Mouse (Mus musculus) CH12F3 (cell line): Measurements from ENCODE around the gene Setd4.

ENCODE experiments used
- in situ Hi-C: fragments of 300-500 bp; cut with MboI; formaldehyde crosslinking; loops from 2 replicates; pipeline ENCODE4 v1.14.3; 2020; ENCODE audit warnings: low sequenced_read_pairs

Setd4 gene

DNA sequence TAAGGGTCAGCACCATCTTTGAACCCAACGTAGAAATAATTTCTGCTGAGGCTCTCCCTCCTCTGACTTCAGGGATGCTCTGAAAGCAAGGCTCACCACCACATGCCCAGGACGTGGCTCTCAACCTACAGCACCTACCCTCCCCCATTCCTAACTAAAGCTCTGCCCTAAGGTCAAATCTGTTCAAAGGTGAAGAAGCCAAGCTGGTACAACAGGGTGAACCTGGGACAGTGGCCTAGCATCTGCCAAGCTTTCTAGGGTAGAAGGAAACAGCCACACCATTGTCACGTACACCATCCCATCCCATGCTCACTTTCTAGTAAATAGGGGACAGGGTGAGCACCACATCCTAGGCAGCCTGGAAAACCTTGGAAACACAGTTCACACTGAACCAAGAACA, 11.2 kb downstream of the Setd4 start:
- in situ Hi-C loops: no loop called here

DNA sequence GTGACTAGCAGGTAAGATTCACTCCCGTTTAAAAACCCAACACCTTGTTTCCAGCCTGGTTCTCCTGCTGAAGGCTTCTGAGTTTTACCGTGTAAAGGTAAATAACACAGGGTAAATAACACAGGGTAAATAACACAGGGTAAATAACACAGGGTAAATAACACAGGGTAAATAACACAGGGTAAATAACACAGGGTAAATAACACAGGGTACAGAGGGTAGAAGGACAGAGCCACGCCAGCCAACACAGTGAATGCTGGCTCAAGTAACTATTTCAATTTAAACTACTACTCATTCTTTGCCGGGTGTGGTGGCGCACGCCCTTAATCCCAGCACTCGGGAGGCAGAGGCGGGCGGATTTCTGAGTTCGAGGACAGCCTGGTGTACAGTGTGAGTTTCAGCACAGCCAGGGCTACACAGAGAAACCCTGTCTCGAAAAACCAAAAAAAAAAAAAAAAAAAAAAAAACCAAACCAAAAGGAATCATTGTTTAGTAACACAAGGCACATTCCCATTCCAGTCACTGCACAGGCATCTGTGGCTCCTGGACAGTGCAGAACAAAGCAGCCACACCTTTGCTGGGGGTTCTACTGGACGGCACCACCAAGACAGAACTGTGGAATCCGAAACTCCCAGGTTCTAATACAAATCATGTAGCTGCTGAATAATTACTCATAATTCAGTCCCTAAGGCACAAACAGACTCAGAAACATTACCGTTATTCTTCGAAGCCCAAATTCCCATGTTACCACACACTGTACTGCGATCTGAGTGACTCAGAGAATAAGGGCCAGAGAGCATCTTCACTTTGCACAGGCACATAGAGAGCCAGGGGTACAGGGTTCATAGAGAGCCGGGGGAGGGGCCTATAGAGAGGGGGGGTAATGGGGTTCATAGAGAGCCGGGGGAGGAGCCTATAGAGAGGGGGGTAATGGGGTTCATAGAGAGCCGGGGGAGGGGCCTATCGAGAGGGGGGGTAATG, 12.1 kb downstream of the Setd4 start:
- in situ Hi-C loops: no loop called here

DNA sequence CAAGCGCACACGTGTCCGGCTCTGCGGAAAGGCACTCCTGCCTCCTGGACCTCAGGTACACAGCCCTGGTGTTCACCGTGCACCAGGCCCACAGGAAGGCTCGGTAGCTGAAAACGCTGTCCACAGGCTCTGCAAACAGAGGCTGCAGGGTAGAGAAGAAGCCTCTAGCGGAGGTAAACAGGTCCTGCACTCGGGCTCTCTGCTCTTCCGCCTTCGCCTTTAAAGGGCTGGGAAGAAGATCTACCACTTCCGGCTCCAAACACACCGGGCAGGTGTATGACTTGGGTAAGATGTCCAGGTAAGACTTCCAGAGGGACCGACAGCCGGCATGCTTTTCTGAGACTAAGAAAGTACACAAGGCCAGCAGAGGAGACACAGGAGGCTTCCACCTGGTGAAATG, 12.9 kb downstream of the Setd4 start:
- in situ Hi-C loops: no loop called here

DNA sequence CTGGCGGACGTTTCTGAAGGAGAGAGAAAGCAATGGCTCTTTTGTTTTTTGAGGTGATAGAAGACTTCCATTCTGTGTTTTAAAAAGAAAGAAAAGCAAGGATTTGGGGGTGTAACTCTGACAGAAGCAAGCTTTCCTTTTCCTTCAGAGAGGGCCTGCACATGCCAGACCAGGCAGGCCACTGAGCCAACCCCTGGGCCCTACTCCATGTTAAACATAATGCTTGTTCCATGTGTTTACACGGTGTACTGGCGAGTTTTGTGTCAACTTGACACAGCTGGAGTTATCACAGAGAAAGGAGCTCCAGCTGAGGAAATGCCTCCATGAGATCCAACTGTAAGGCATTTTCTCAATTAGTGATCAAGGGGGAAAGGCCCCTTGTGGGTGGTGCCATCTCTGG, 15.6 kb downstream of the Setd4 start:
- in situ Hi-C loops: no loop called here

DNA sequence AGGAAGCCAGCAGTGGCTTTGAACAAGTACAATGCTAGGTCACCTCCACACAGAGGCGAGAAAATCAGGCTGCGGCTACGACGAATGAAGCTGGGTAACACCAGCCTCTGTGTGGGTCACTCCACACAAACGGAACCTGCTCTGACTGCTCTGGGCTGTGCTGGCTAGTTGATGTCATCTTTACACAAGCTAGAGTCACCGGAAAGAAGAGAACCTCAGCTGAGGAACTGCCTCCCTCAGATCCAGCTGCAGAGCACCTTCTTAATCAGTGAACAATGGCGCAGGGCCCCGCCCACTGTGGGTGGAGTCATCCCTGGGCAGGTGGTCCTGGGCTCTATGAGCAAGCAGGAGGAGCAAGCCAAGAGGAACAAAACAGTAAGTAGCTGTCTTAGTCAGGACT, 17.5 kb downstream of the Setd4 start:
- in situ Hi-C loops: no loop called here

DNA sequence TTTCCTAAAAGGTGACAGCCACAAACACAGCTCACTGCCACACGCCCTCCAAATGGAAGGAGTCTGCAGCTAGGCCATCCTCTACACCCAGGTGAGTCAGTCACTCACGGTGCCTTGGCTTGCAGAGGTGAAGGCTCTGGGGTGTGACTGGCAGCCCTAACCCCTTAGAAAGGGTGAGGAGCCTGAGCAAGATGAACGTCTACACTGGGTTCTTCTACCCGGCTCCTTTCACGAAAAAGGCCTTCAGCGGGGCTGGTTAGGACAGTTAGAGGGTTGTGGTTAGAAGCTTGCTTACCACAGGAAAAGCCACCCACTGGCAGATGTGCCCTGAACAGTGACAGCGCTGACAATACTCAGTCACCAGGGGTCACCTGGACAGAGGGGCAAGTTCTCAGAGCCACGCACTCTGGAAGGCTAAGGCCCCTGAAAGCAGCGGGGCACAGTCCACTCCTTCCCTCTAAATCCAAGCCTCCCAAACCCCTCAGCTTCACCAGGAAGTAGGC, 18.1 kb downstream of the Setd4 start:
- in situ Hi-C loops: no loop called here

DNA sequence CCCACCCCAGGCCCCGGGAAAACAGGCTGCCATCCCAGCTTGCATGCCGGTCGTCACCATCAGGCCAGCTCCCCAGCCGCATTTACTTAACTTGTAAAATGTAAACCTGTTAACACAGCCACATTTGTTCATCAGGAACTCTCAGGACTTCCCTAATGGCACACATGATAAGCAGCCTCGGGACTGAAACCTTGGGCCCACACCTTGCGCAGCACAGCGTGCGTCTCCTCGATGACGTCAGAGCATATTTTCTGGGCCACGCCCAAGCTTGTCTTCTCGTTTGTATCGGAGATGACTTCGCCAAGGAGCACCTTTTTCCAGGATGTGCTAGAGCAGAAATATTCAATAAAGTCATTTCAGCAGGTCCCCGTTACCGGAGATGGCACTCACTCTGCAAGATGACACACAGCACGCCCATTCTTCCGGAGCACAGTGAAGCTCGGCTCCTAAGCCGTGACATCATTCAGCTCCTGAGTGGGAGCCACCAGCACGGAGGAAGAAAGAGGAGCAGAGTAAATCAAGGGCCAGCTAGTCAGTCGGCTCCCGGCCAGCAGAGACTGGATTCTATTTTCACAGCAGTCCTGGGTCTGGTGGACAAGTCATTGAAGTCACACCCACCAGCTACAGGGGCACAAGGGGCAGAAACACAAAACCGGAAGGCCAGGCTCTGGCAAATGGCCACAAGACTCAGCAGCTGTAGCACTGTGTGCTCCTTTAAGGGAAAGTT, 18.7 kb downstream of the Setd4 start:
- in situ Hi-C loops: no loop called here

DNA sequence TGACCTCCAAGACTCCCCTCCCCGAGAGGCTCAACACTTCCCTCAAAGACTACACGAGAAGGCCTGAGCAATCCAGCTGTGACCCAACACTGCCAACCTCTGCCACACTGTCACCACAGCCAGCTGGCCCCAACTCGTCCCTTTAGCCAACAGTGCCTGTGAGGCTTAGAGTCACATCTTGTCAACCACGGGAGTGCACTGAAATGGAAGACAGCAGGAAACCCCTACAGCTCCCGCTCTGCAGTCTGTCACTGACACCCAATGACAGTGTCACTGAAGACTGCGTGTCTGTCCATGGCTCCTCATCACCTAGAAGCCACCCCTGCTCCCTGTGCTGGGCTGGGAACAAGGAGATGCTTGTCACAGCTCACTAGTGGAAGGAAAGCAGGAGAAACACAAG, 22.7 kb downstream of the Setd4 start:
- in situ Hi-C loops: no loop called here

DNA sequence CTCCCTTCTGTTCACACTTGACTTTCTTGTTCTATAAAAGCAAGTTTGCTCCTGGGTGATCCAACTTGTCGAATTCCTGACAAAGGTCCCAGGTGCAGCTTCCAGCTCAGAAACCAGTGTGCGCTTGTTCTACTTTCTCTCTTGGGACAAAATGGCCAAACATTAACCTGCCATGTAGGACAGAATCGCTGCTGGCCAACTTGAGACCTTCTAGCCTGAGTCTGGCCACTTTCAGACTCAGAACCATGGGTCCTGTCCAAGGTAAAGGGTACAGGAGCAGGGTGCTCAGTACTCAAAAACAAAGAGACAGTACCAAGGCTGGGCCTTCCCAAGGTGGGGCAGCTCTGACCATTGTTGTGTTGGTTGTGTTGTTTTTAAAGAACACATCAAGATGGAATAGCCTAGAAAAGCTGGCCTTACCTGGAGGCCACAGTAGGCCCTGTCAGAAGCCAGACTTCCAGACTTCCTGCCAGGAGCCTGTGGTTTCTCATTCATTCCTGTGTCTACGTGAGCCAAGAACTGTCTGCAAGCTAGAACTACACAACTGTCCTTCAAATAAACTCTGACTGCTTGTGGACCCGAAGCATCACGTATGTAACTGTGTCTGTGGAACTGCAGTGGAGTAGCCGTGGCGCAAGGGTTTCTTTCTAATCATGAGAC, 25.4 kb downstream of the Setd4 start:
- in situ Hi-C loops: no loop called here

DNA sequence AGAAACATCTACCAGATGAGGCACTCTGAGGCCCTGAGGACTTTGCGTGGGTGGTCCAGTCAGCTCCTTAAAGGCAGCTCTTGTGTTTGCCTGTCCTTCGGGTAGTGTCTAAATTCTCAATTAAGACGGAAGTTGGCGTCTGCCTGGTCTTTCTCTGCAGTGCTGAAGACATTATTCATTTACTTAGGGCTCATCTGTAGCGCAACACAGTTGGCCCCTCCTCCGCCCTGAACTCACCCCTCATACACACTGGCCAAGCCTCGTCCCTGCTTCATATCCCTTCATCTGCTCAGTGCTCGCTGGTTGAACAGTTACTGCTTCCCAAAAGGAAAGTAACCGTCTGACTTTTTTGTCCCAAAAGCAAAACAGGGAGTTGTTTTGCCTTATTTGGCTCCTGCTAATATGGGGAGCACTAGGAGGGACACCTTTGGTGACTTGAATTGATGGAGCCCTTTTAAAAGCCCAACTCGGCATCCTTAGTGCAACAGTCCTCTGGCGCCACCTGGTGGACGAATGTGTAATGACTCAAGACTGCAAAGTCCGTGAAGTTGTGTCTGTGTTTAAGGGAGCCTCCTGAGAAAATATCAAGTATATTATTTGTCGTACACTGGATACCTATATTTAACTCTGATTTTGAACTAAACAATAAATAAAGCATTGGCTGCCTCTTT, 27.3 kb downstream of the Setd4 start:
- in situ Hi-C loops: no loop called here

DNA sequence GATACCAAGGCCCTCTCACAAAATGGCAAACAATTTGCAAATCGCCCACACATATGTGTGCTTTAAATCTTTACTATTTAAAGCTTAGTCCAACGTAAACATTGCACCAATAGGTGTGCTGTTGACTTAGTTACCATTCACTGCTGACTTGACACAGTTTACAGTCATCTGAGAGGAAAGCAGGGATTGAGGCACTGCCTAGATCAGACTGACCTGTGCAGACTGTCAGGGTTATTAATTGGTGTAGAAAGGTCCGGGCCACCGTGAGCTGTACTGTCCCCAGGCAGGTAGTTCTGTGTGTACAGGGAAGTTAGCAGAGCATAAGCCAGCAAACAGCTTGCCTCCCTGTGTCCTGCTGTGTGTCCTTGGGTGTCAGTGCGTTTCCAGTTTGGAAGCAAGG, 28.3 kb downstream of the Setd4 start:
- in situ Hi-C loops: no loop called here

DNA sequence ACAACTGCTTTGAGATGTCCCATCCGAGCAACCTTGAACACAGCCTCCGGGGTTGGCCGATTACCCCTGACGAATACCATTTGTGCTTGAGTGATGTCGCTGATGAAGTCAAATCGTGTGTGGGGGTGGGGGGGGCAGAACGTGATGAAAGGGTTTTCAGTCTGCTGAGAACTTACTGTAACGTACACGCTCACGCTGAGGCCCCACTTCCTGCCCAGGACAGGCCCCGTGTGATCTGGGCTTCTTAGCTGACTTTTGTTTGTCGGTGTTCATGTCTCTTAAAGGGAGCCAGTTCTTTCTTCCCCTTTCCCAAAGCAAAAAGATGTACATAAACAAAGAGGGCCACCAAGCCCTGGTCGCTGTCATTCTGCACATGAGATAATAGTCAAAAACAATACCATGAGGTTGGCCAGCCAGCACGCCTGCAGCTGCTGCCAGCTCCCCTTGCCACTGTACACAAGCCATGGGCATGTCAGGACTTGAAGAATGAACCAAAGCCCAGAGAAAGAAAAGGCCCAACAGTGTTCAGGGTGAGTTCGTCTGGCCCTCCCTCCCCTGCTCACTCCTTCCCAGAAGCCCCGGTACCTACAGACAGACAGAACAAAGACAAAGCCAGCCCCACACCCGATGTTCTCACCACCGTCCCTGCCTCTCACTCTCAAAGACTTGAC, 29.2 kb downstream of the Setd4 start:
- in situ Hi-C loops: no loop called here

DNA sequence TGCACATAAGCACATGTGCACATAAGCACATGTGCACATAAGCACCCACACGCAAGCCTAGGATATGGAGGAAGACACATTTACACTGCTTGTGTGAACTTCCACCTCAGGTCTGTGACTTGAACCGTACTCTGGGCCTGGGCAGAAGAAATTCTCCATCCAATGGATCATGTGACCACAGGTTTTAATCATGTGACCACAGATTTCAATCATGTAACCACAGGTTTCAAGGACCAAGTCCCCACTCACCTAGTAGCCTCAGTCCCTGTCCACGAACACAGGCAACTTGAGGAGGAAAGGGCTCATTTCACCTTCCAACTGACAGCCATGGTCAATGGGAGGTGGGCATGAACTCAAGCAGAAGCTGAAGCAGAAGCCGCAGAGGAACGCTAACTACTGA, 30.4 kb downstream of the Setd4 start:
- in situ Hi-C loops: no loop called here

DNA sequence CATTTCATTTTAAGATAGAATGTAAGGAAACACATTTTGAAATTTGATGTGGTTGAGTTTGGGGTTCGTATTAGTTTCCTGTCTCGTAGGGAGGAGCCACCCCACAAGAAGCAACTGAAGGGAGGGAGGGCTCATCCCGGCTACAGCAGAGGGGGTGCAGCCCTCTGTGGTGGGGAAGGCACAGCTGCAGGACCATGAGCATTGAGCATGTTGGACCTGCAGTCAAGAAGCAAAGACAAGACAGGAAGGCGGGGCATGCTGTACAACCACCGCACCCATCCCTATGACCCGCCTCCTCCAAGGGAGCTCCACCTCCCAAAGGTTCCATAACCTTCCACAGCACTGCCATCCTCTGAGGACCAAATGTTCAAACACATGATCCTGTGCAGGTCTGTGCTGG, 31.5 kb downstream of the Setd4 start:
- in situ Hi-C loops: no loop called here

DNA sequence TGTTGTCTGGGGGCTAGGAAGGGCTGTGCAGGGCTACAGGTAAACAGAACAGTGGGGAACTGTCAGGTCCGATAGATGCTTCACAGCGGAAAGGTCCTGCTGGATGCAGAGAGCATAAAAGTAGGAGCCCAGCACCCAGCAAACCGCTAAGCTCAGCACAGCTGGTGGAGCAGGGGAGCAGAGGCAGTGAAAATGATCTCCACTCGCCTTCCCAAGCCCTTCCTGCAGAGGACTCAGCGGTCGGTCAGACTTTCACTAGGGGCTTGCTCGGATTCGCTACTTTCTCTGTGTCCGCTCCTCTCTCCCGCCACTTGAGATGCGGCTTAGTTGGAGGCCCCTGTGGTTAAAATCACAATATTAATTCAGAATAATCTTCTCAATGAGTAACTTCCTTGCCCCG, 45.4 kb downstream of the Setd4 start:
- in situ Hi-C loops: no loop called here

DNA sequence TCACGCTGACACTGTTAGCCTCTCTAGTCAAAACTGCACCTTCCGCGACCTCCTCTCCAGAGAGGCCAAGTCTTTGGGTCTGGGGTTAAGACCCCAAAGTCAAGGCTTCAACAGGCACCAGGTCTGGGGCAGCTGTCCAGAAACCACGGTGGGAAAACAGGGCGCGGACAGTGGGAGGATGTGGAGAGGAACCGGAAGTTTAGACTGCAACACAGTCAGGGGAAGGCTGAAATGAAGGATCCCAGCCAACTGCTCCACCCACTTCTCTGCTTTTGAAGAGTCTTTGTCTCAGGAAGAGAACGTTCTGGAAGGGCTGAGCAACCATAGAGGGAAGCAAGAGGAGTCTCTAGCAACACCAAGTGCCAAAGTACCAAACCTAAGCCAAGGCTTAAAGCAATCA, 46.2 kb downstream of the Setd4 start:
- in situ Hi-C loops: no loop called here

DNA sequence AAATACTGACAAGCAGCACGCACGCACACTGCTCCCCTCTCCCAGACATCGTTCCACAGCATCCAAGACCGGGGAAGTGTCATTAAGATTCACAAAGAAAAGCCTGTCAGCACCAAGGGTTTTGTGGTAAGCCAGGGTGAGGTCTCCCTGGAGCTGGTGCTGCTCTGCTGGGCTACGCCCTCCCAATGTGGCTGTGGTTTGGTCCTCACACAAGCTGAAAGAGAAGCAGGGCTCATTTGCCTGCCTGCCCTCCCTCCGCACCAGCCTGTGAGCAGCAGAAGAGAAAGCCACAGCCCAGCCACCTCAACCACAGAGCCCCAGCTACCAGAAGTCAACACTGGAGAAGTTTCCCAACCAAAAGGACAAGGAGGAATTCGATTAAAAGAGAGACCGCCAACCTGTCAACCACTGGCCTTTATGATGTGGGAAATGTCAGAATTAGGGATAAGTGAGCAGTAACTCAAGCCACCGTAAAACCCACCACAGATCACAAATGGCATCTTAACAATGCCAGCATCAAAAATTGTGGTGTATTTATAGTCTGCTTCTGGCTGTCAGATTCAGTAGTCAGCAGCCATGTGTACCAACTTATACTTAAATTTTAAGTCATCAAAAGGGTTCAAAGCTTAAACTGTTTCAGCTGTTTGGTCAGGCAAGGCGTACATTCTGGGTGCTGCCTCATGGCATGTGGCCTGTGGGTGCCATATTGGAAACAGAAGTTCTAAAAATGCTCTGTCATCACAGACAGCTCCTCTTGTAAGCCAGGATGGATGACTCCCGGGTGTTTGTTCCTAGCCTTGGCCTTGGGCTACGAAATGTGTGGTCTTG, 51.0 kb downstream of the Setd4 start:
- in situ Hi-C loops: no loop called here

DNA sequence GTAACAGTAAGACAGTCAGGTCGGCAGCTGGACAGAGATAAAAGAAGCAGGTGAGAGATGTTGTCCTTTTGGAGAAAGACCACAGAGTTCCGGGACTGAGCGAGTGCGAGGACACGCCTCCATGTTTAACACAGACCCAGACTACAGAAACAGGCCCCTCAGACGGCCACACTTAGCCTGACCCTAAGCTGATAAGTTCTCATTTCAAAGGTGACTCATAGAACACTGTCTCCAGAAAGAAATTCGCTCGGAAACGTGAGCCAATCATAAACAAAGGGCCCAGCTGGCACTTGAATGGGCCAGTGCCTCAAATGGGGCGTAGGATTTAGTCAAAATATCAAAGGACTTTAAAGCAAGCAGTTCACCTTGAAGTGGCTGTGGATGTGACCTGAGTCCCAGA, 54.6 kb downstream of the Setd4 start:
- in situ Hi-C loops: no loop called here

DNA sequence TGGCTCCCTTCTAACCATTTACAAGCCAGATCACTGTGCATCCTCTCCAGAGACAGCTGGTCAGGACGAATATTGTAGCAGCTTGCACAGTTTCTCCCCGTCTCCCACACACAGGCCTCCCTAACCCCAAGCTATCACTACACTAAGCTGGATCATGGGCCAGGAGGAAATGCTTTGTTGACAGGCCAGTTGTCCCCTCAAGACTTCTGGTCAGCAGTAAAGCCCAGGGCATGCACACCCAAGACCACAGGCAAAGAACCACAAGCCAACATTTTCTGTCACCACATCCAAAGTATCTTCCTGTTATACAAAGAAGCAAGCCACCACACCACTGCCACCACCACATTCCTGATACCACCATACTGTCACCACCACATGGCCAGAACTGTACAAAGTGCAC, 55.8 kb downstream of the Setd4 start:
- in situ Hi-C loops: no loop called here

DNA sequence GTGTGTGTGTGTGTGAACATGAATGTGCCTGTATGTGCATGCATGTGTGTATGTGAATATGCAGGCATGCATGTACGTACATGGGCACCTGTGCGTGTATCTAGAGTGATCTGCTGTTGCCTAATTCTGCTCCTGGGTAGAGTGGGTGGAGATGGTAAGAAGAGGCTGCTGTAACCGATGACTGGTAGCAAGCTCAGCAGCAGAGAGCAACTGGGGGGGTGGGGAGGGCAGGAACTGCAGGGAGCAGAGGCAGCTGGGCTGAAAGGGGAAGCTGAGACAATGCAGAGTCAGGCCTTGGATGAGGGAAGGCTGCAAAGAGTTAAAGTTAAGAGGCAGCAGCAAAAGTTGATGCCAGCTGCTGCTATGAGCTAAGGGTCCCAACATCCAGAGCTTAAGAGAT, 56.7 kb downstream of the Setd4 start:
- in situ Hi-C loops: no loop called here
